Mouse (Mus musculus) MEL (cell line): ENCODE data around the gene Lsamp. TPM values are rescaled to one million over a fixed set of nuclear protein-coding genes. Genes with fewer than 3 reads are reported as not detected.

Experiments
- DNase-seq: peaks from one replicate; pipeline ENCODE4 v3.0.0; 2011; ENCODE audit warnings: low read depth, low spot score
- H3K27ac ChIP-seq: 2 replicates; pipeline ENCODE4 v1.5.1; 2012; ENCODE audit warnings: low read depth, mild to moderate bottlenecking, control low read depth, low read length, moderate library complexity; ENCODE audit not compliant: control insufficient read depth
- H3K27me3 ChIP-seq, 2 experiments: fragments of 150-350 bp in 1 of 2; sonication (generic) in 1 of 2; 2 replicates each; pipeline ENCODE4 v1.6.1; 2012; ENCODE audit warnings: low read length in 2 of 2, mild to moderate bottlenecking in 2 of 2, improper control_type of control experiment in 1 of 2, moderate library complexity in 1 of 2; ENCODE audit not compliant: insufficient read depth in 2 of 2, control insufficient read depth in 1 of 2
- H3K36me3 ChIP-seq, 2 experiments: 2 replicates each; pipeline ENCODE4 v1.6.1; 2012 to 2014; ENCODE audit warnings: low read length in 2 of 2, improper control_type of control experiment in 1 of 2, inconsistent platforms in 1 of 2, mild to moderate bottlenecking in 1 of 2; ENCODE audit not compliant: insufficient read depth in 2 of 2, control insufficient read depth in 1 of 2
- H3K4me1 ChIP-seq, 2 experiments: fragments of 150-350 bp in 1 of 2; sonication (generic) in 1 of 2; 2 replicates each; pipeline ENCODE4 v1.6.1; 2012; ENCODE audit warnings: low read length in 2 of 2, improper control_type of control experiment in 1 of 2, mild to moderate bottlenecking in 1 of 2; ENCODE audit not compliant: insufficient read depth in 2 of 2, control insufficient read depth in 1 of 2
- H3K4me3 ChIP-seq, 2 experiments: fragments of 150-350 bp in 1 of 2; sonication (generic) in 1 of 2; 2 replicates each; pipeline ENCODE4 v1.5.1; 2012; ENCODE audit warnings: low read depth in 2 of 2, low read length in 2 of 2, mild to moderate bottlenecking in 2 of 2, moderate library complexity in 2 of 2, control low read depth in 1 of 2, improper control_type of control experiment in 1 of 2; ENCODE audit not compliant: control insufficient read depth in 1 of 2, insufficient read depth in 1 of 2
- H3K79me2 ChIP-seq: 2 replicates; pipeline ENCODE4 v1.6.1; 2012; ENCODE audit warnings: mild to moderate bottlenecking, low read length, moderate library complexity; ENCODE audit not compliant: control insufficient read depth, poor library complexity, insufficient read depth
- H3K9ac ChIP-seq: 2 replicates; pipeline ENCODE4 v1.6.1; 2012; ENCODE audit warnings: low read depth, mild to moderate bottlenecking, control low read depth, low read length, moderate library complexity; ENCODE audit not compliant: control insufficient read depth, poor library complexity, severe bottlenecking
- H3K9me3 ChIP-seq: fragments of 150-350 bp; sonication (generic); replicated peaks from 2 replicates; pipeline ENCODE4 v1.6.1; 2012; ENCODE audit warnings: mild to moderate bottlenecking, low read length, improper control_type of control experiment, moderate library complexity; ENCODE audit not compliant: insufficient read depth
- BHLHE40 ChIP-seq: IDR thresholded peaks from 2 replicates; pipeline ENCODE4 v1.6.1; 2012; ENCODE audit warnings: low read depth, mild to moderate bottlenecking, inconsistent platforms, low read length, improper control_type of control experiment, borderline replicate concordance
- CHD1 ChIP-seq: IDR thresholded peaks from 2 replicates; pipeline ENCODE4 v1.6.1; 2012; ENCODE audit warnings: low read depth, mild to moderate bottlenecking, inconsistent platforms, low read length, improper control_type of control experiment
- CHD2 ChIP-seq: IDR thresholded peaks from 2 replicates; pipeline ENCODE4 v1.6.1; 2011; ENCODE audit warnings: low read length, improper control_type of control experiment
- CTCF ChIP-seq, 3 experiments: IDR thresholded peaks in 2 of 3; conservative IDR thresholded peaks in 1 of 3; 2 replicates each; pipeline ENCODE4 v1.5.1; 2011 to 2012; ENCODE audit warnings: low read length in 3 of 3, low read depth in 2 of 3, mild to moderate bottlenecking in 2 of 3, improper control_type of control experiment in 1 of 3, inconsistent platforms in 1 of 3, mixed read lengths in 1 of 3, moderate library complexity in 1 of 3; ENCODE audit not compliant: control insufficient read depth in 1 of 3, insufficient read depth in 1 of 3, poor library complexity in 1 of 3, severe bottlenecking in 1 of 3
- E2F4 ChIP-seq: IDR thresholded peaks from 2 replicates; pipeline ENCODE4 v1.6.1; 2011; ENCODE audit warnings: low read depth, low read length, improper control_type of control experiment, borderline replicate concordance
- EP300 ChIP-seq, 2 experiments: IDR thresholded peaks; 2 replicates each; pipeline ENCODE4 v1.6.1; 2011; ENCODE audit warnings: improper control_type of control experiment in 2 of 2, low read length in 2 of 2, low read depth in 1 of 2, mild to moderate bottlenecking in 1 of 2
- ETS1 ChIP-seq: IDR thresholded peaks from 2 replicates; pipeline ENCODE4 v1.6.1; 2012; ENCODE audit warnings: low read depth, mild to moderate bottlenecking, inconsistent platforms, low read length, improper control_type of control experiment, moderate library complexity
- GABPA ChIP-seq: IDR thresholded peaks from 2 replicates; pipeline ENCODE4 v1.6.1; 2012; ENCODE audit warnings: low read depth, mild to moderate bottlenecking, inconsistent platforms, low read length, improper control_type of control experiment, moderate library complexity
- JUND ChIP-seq: IDR thresholded peaks from 2 replicates; pipeline ENCODE4 v1.6.1; 2011; ENCODE audit warnings: low read depth, mild to moderate bottlenecking, improper control_type of control experiment, low read length
- MAX ChIP-seq: IDR thresholded peaks from 2 replicates; pipeline ENCODE4 v1.6.1; 2011; ENCODE audit warnings: low read length, improper control_type of control experiment
- MAZ ChIP-seq: IDR thresholded peaks from 2 replicates; pipeline ENCODE4 v1.6.1; 2012; ENCODE audit warnings: low read depth, mild to moderate bottlenecking, inconsistent platforms, low read length, improper control_type of control experiment
- MEF2A ChIP-seq: IDR thresholded peaks from 2 replicates; pipeline ENCODE4 v1.6.1; 2014; ENCODE audit warnings: low read depth, mild to moderate bottlenecking, inconsistent platforms, low read length, improper control_type of control experiment; ENCODE audit not compliant: poor library complexity, insufficient replicate concordance, severe bottlenecking; ENCODE audit errors: extremely low read depth
- MXI1 ChIP-seq: IDR thresholded peaks from 2 replicates; pipeline ENCODE4 v1.6.1; 2011; ENCODE audit warnings: mild to moderate bottlenecking, low read depth, low read length, improper control_type of control experiment
- MYB ChIP-seq: IDR thresholded peaks from 2 replicates; pipeline ENCODE4 v1.6.1; 2011; ENCODE audit warnings: mild to moderate bottlenecking, low read depth, low read length, improper control_type of control experiment
- NRF1 ChIP-seq: IDR thresholded peaks from 2 replicates; pipeline ENCODE4 v1.6.1; 2014; ENCODE audit warnings: low read depth, mild to moderate bottlenecking, inconsistent platforms, low read length, improper control_type of control experiment, moderate library complexity; ENCODE audit not compliant: poor library complexity, insufficient read depth, severe bottlenecking
- POLR2A ChIP-seq, 2 experiments: IDR thresholded peaks; 2 replicates each; pipeline ENCODE4 v1.6.1; 2011 to 2012; ENCODE audit warnings: low read length in 2 of 2, mild to moderate bottlenecking in 2 of 2, control low read depth in 1 of 2, improper control_type of control experiment in 1 of 2, low read depth in 1 of 2, moderate library complexity in 1 of 2; ENCODE audit not compliant: control insufficient read depth in 1 of 2, insufficient read depth in 1 of 2, poor library complexity in 1 of 2
- POLR2AphosphoS2 ChIP-seq: IDR thresholded peaks from 2 replicates; pipeline ENCODE4 v1.6.1; 2011; ENCODE audit warnings: low read length, improper control_type of control experiment
- POLR2AphosphoS5 ChIP-seq: IDR thresholded peaks from 2 replicates; pipeline ENCODE4 v1.6.1; 2012; ENCODE audit warnings: low read depth, borderline replicate concordance, mild to moderate bottlenecking, inconsistent platforms, low read length, moderate library complexity, mixed read lengths
- RAD21 ChIP-seq: IDR thresholded peaks from 2 replicates; pipeline ENCODE4 v1.6.1; 2011; ENCODE audit warnings: mild to moderate bottlenecking, low read depth, low read length, improper control_type of control experiment
- SIN3A ChIP-seq: IDR thresholded peaks from 2 replicates; pipeline ENCODE4 v1.6.1; 2012; ENCODE audit warnings: low read length, improper control_type of control experiment, inconsistent platforms
- TAL1 ChIP-seq: IDR thresholded peaks from 2 replicates; pipeline ENCODE4 v1.6.1; 2012; ENCODE audit warnings: mild to moderate bottlenecking, inconsistent platforms, low read length, moderate library complexity, mixed read lengths
- TBP ChIP-seq: IDR thresholded peaks from 2 replicates; pipeline ENCODE4 v1.8.0; 2011; ENCODE audit warnings: low read depth, low read length, improper control_type of control experiment
- TCF12 ChIP-seq: IDR thresholded peaks from 2 replicates; pipeline ENCODE4 v1.6.1; 2014; ENCODE audit warnings: low read depth, mild to moderate bottlenecking, inconsistent platforms, low read length, improper control_type of control experiment, moderate library complexity
- USF2 ChIP-seq, 2 experiments: IDR thresholded peaks; 2 replicates each; pipeline ENCODE4 v1.6.1; 2011 to 2012; ENCODE audit warnings: improper control_type of control experiment in 2 of 2, low read length in 2 of 2, borderline replicate concordance in 1 of 2, inconsistent platforms in 1 of 2, low read depth in 1 of 2, mild to moderate bottlenecking in 1 of 2; ENCODE audit not compliant: insufficient read depth in 1 of 2
- ZC3H11A ChIP-seq: IDR thresholded peaks from 2 replicates; pipeline ENCODE4 v1.6.1; 2012; ENCODE audit warnings: low read depth, mild to moderate bottlenecking, inconsistent platforms, low read length, improper control_type of control experiment
- ZMIZ1 ChIP-seq: IDR thresholded peaks from 2 replicates; pipeline ENCODE4 v1.6.1; 2012; ENCODE audit warnings: low read depth, mild to moderate bottlenecking, inconsistent platforms, low read length, improper control_type of control experiment, moderate library complexity
- ZNF384 ChIP-seq: IDR thresholded peaks from 2 replicates; pipeline ENCODE4 v1.6.1; 2012; ENCODE audit warnings: low read depth, mild to moderate bottlenecking, inconsistent platforms, low read length, improper control_type of control experiment
- polyA plus RNA-seq, 2 experiments: library from polyadenylated mRNA; stranded (reverse) in 1 of 2; unstranded in 1 of 2; fragments of >175 nt in 1 of 2; fragments of >200 nt in 1 of 2; gene quantifications; 2 replicates each; pipeline versions ENCODE4 v1.2.1 to v1.2.4; 2012; ENCODE audit warnings: low replicate concordance in 2 of 2, low read depth in 1 of 2; ENCODE audit not compliant: insufficient read length in 2 of 2, insufficient read depth in 1 of 2, missing spikeins in 1 of 2
- total RNA-seq: library from RNA; depleted of rRNA; stranded (reverse); fragments of 300-350 nt; gene quantifications from 2 replicates; pipeline ENCODE4 v1.2.3, GENCODE M21; 2012

Lsamp gene
- total and polyA plus RNA-seq, 3 experiments: 0.42 TPM; not detected in 2

DNA sequence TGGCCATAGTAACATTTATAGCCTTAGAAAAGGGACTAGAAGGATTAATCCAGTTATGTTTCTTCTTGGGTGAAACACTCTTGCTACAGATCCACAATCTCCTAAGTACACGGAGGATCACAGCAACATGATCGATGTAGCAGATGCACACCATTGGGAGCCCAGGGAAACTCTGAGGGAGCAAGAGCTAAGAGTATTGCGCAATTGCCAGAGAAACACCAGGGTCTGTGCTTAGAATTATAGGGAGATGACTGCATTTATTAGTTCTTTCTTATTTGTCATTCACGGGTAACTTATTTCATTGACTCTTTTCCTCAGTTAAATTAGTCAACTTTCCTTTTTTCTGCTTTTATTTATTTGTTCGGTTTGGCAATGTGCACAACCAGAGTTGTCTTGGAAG lies 10.7 kb downstream of the Lsamp start:
- no peaks in the 10 kb centered on the region for H3K9me3 ChIP-seq
- no peak overlapping the region for H3K4me3 ChIP-seq
- H3K79me2 ChIP-seq: no peaks in the 10 kb centered on the region
- no peaks in the 10 kb centered on the region for H3K36me3 ChIP-seq
- TF ChIP-seq CTCF (IDR thresholded peaks at IDR 0.05 in 2 of 3, conservative IDR thresholded peaks at IDR 0.05 in 1 of 3; ENCODE audit: control insufficient read depth in 1 of 3, insufficient read depth in 1 of 3, low read depth in 2 of 3, low read length in 3 of 3, poor library complexity in 1 of 3, severe bottlenecking in 1 of 3) (no peak), ZC3H11A (no peak), GABPA (no peak), ETS1 (no peak), POLR2AphosphoS2 (no peak), NRF1 (no peak), TBP (no peak), POLR2AphosphoS5 (no peak), MYB (no peak), TAL1 (no peak), E2F4 (no peak), CHD2 (no peak), RAD21 (no peak), POLR2A (IDR thresholded peaks at IDR 0.05; ENCODE audit: control insufficient read depth in 1 of 2, insufficient read depth in 1 of 2, low read depth in 1 of 2, low read length in 2 of 2, poor library complexity in 1 of 2) (no peak)
- no peaks in the 10 kb centered on the region for H3K27me3 ChIP-seq
- no peaks in the 10 kb centered on the region for H3K4me1 ChIP-seq
- DNase-seq: no peak
- H3K9ac ChIP-seq: no peak overlapping the region
- H3K27ac ChIP-seq: no peak overlapping the region

GRCm38 (mm10) chr16:40008800-40009199 lies 24.6 kb downstream of the Lsamp start:
- Histone ChIP-seq H3K27ac (no peak overlapping the region), H3K27me3 (no peaks in the 10 kb centered on the region), H3K79me2 (no peaks in the 10 kb centered on the region), H3K4me3 (no peak overlapping the region), H3K36me3 (no peaks in the 10 kb centered on the region), H3K4me1 (no peaks in the 10 kb centered on the region), H3K9ac (no peak overlapping the region), H3K9me3 (no peaks in the 10 kb centered on the region)
- no peak for DNase-seq
- TF ChIP-seq MAZ (no peak), ZC3H11A (no peak), MXI1 (no peak), GABPA (no peak), TCF12 (no peak), TAL1 (no peak), CHD1 (no peak), MEF2A (no peak), SIN3A (no peak), USF2 (IDR thresholded peaks at IDR 0.05; ENCODE audit: borderline replicate concordance in 1 of 2, insufficient read depth in 1 of 2, low read depth in 1 of 2, low read length in 2 of 2) (no peak), E2F4 (no peak), ZMIZ1 (no peak), POLR2AphosphoS5 (no peak), JUND (no peak), TBP (no peak), EP300 (IDR thresholded peaks at IDR 0.05; ENCODE audit: low read depth in 1 of 2, low read length in 2 of 2) (no peak), ETS1 (no peak), BHLHE40 (no peak), MAX (no peak), ZNF384 (no peak)
